21 mouse cellular contexts compared by ENCODE assay signal in genomic region chr2:159062666-159063065, GRCm38 (mm10).
"Had no signal": no experiment of that assay in that cellular context is flagged by ENCODE, and none has a peak within 500 bp of the region (broad histone marks: within the 10 kb centered on the region; RNA-seq: fewer than 3 reads in every experiment).

No protein-coding gene starts in this region.

- H3K9ac ChIP-seq: heart, embryonic 13.5 days; heart, embryonic 15.5 days; hindbrain, embryonic 12.5 days; hindbrain, embryonic 14.5 days; intestine, embryonic 15.5 days; kidney, embryonic 15.5 days; limb, embryonic 12.5 days had no signal

- DNase-seq: kidney, adult 18-20 months; kidney, adult 8-10 months; liver had no signal

- H3K36me3 ChIP-seq: heart, embryonic 13.5 days; heart, embryonic 15.5 days; hindbrain, embryonic 10.5 days; hindbrain, embryonic 12.5 days; intestine, embryonic 15.5 days; kidney, embryonic 15.5 days; limb, embryonic 10.5 days; limb, embryonic 12.5 days had no signal

- ATAC-seq: hindbrain, embryonic 16.5 days; inflammation-experienced regulatory T-cells, adult 6 months; intestine, embryonic 15.5 days; intestine, postnatal 0 days had no signal

- H3K4me1 ChIP-seq: heart, embryonic 13.5 days; heart, embryonic 15.5 days; intestine, embryonic 15.5 days; limb, embryonic 12.5 days had no signal

- H3K9me3 ChIP-seq: heart, embryonic 13.5 days; heart, embryonic 15.5 days; hindbrain, embryonic 10.5 days; hindbrain, embryonic 12.5 days; intestine, embryonic 15.5 days; kidney, embryonic 15.5 days; limb, embryonic 10.5 days; limb, embryonic 12.5 days had no signal

- H3K27me3 ChIP-seq: heart, embryonic 15.5 days; intestine, embryonic 15.5 days; kidney, embryonic 15.5 days had no signal

- H3K4me2 ChIP-seq: heart, embryonic 11.5 days; heart, embryonic 13.5 days; heart, embryonic 15.5 days; hindbrain, embryonic 12.5 days; hindbrain, embryonic 14.5 days; intestine, embryonic 15.5 days; kidney, embryonic 15.5 days; limb, embryonic 12.5 days; liver, embryonic 11.5 days had no signal

- H3K27ac ChIP-seq: gastrocnemius, adult 2 months; heart, adult 2 months; heart, embryonic 13.5 days; heart, embryonic 15.5 days; hindbrain, embryonic 10.5 days; hindbrain, embryonic 12.5 days; hindbrain, embryonic 14.5 days; intestine, embryonic 15.5 days; kidney, embryonic 15.5 days; layer of hippocampus, adult 2 months; left cerebral cortex, adult 2 months; limb, embryonic 10.5 days; limb, embryonic 12.5 days had no signal

- H3K4me3 ChIP-seq: gastrocnemius, adult 2 months; heart, adult 2 months; heart, embryonic 13.5 days; heart, embryonic 15.5 days; hindbrain, embryonic 10.5 days; hindbrain, embryonic 12.5 days; intestine, embryonic 15.5 days; kidney, embryonic 15.5 days; layer of hippocampus, adult 2 months; left cerebral cortex, adult 2 months; limb, embryonic 10.5 days; limb, embryonic 12.5 days had no signal
